Mouse (Mus musculus): ENCODE results near the gene Spire2. TPM values are rescaled to one million over a fixed set of nuclear protein-coding genes. Genes with fewer than 3 reads are reported as not detected.
A peak's percentile ranks its signal among the peaks of the same experiment; 100 is the strongest.

Gene Spire2
- total and polyA plus RNA-seq, 2 experiments from 2014 or later: 25.4 to 34.0 TPM

- Histone ChIP-seq H3K27me3 (ENCODE audit: insufficient read depth, low read length) (no peaks in the 10 kb centered on the region), H3K9me3 (ENCODE audit: low read length) (no peaks in the 10 kb centered on the region), H3K9ac (replicated peaks; ENCODE audit: low read length) (peak overlapping the region; percentile 79; the same call in 1 of the 2 replicates), H3K4me1 (ENCODE audit: insufficient read depth, low read length) (peaks cover 20% of the 10 kb centered on the region; the same call in 1 of the 2 replicates), H3K4me3 (ENCODE audit: low read length) (no peak overlapping the region; the same call in 1 of the 2 replicates), H3K36me3 (ENCODE audit: insufficient read depth, low read length) (no peaks in the 10 kb centered on the region), H3K4me2 (ENCODE audit: low read depth, low read length) (peak overlapping the region; percentile 85; the same call in 1 of the 2 replicates), H3K27ac (no peak overlapping the region)
- 69% methylated on average over 9 of the region's 9 CpGs for WGBS
- TF ChIP-seq CTCF (IDR thresholded peaks at IDR 0.05; ENCODE audit: low read depth): no peak
- ATAC-seq: no peak
- DNase-seq (ENCODE audit: low spot score): no peak
Measured at GRCm38 (mm10) chr8:123408586-123409544, 76.4 kb downstream of the Spire2 start.

- 14% methylated on average over 8 of the region's 8 CpGs for WGBS
- no peaks in the 10 kb centered on the region for H3K27me3 ChIP-seq (ENCODE audit: insufficient read depth, low read length)
- peaks cover 20% of the 10 kb centered on the region; the same call in 1 of the 2 replicates for H3K4me1 ChIP-seq (ENCODE audit: insufficient read depth, low read length)
- H3K9me3 ChIP-seq (ENCODE audit: low read length): no peaks in the 10 kb centered on the region
- ATAC-seq: 0 out of 2 replicates have a peak, but pooled peaks have one; percentile 4
- peak overlapping the region; percentile 79 for H3K9ac ChIP-seq (replicated peaks; ENCODE audit: low read length)
- H3K4me2 ChIP-seq (ENCODE audit: low read depth, low read length): peak overlapping the region; percentile 85
- peak overlapping the region; percentile 94 for H3K27ac ChIP-seq
- no peaks in the 10 kb centered on the region for H3K36me3 ChIP-seq (ENCODE audit: insufficient read depth, low read length)
- no peak for TF ChIP-seq CTCF (IDR thresholded peaks at IDR 0.05; ENCODE audit: low read depth)
- peak; percentile 74 for DNase-seq (ENCODE audit: low spot score)
- H3K4me3 ChIP-seq (ENCODE audit: low read length): peak overlapping the region; percentile 62
Measured at GRCm38 (mm10) chr8:123410049-123410587, 77.6 kb downstream of the Spire2 start.

GRCm38 (mm10) chr8:123410788-123411187, 78.3 kb downstream of the Spire2 start:
- no peak for TF ChIP-seq CTCF (IDR thresholded peaks at IDR 0.05; ENCODE audit: low read depth)
- Histone ChIP-seq H3K9ac (replicated peaks; ENCODE audit: low read length) (peak overlapping the region; percentile 79), H3K27ac (peak overlapping the region; percentile 94), H3K4me3 (ENCODE audit: low read length) (peak overlapping the region; percentile 62), H3K4me1 (ENCODE audit: insufficient read depth, low read length) (peaks cover 20% of the 10 kb centered on the region; the same call in 1 of the 2 replicates), H3K27me3 (ENCODE audit: insufficient read depth, low read length) (no peaks in the 10 kb centered on the region), H3K9me3 (ENCODE audit: low read length) (no peaks in the 10 kb centered on the region), H3K4me2 (ENCODE audit: low read depth, low read length) (peak overlapping the region; percentile 85), H3K36me3 (ENCODE audit: insufficient read depth, low read length) (no peaks in the 10 kb centered on the region)
- ATAC-seq: peak; percentile 0; the same call in 1 of the 2 replicates
- DNase-seq (ENCODE audit: low spot score): no peak
- WGBS: 4% methylated on average over 11 of the region's 11 CpGs

GRCm38 (mm10) chr8:123411246-123411645, 78.7 kb downstream of the Spire2 start, which contains the start of gene Tubb3:
Gene Tubb3, plus strand, starts transcription at chr8:123411424.
- no peaks in the 10 kb centered on the region for H3K27me3 ChIP-seq (ENCODE audit: insufficient read depth, low read length)
- peak within 1 kb of the TSS; percentile 62 for H3K4me3 ChIP-seq (ENCODE audit: low read length)
- DNase-seq (ENCODE audit: low spot score) (peak; percentile 97), ATAC-seq (peak; percentile 89)
- peak within 1 kb of the TSS; percentile 94 for H3K27ac ChIP-seq
- H3K36me3 ChIP-seq (ENCODE audit: insufficient read depth, low read length): no peaks in the 10 kb centered on the region
- WGBS: under 1% methylated on average over 29 of the region's 29 CpGs
- peak within 1 kb of the TSS; percentile 85 for H3K4me2 ChIP-seq (ENCODE audit: low read depth, low read length)
- peaks cover 20% of the 10 kb centered on the region; the same call in 1 of the 2 replicates for H3K4me1 ChIP-seq (ENCODE audit: insufficient read depth, low read length)
- TF ChIP-seq CTCF (IDR thresholded peaks at IDR 0.05; ENCODE audit: low read depth): no peak
- H3K9ac ChIP-seq (replicated peaks; ENCODE audit: low read length): peak within 1 kb of the TSS; percentile 79
- no peaks in the 10 kb centered on the region for H3K9me3 ChIP-seq (ENCODE audit: low read length)

GRCm38 (mm10) chr8:123411781-123412327, 79.3 kb downstream of the Spire2 start:
- H3K9me3 ChIP-seq (ENCODE audit: low read length): no peaks in the 10 kb centered on the region
- TF ChIP-seq CTCF (IDR thresholded peaks at IDR 0.05; ENCODE audit: low read depth): no peak
- 2% methylated on average over 16 of the region's 16 CpGs for WGBS
- no peaks in the 10 kb centered on the region for H3K27me3 ChIP-seq (ENCODE audit: insufficient read depth, low read length)
- DNase-seq (ENCODE audit: low spot score) (peak; percentile 52), ATAC-seq (peak; percentile 22)
- peaks cover 21% of the 10 kb centered on the region; the same call in 1 of the 2 replicates for H3K4me1 ChIP-seq (ENCODE audit: insufficient read depth, low read length)
- H3K36me3 ChIP-seq (ENCODE audit: insufficient read depth, low read length): no peaks in the 10 kb centered on the region
- peak overlapping the region; percentile 79 for H3K9ac ChIP-seq (replicated peaks; ENCODE audit: low read length)
- H3K4me3 ChIP-seq (ENCODE audit: low read length): peak overlapping the region; percentile 62
- peak overlapping the region; percentile 94 for H3K27ac ChIP-seq
- H3K4me2 ChIP-seq (ENCODE audit: low read depth, low read length): peak overlapping the region; percentile 85

- Histone ChIP-seq H3K9me3 (ENCODE audit: low read length) (no peaks in the 10 kb centered on the region), H3K4me2 (ENCODE audit: low read depth, low read length) (peak overlapping the region; percentile 85), H3K4me1 (ENCODE audit: insufficient read depth, low read length) (peaks cover 21% of the 10 kb centered on the region; the same call in 1 of the 2 replicates), H3K36me3 (ENCODE audit: insufficient read depth, low read length) (no peaks in the 10 kb centered on the region), H3K4me3 (ENCODE audit: low read length) (peak overlapping the region; percentile 62), H3K9ac (replicated peaks; ENCODE audit: low read length) (peak overlapping the region; percentile 79), H3K27ac (peak overlapping the region; percentile 94), H3K27me3 (ENCODE audit: insufficient read depth, low read length) (no peaks in the 10 kb centered on the region)
- peak; percentile 85 for DNase-seq (ENCODE audit: low spot score)
- ATAC-seq: 0 out of 2 replicates have a peak, but pooled peaks have one; percentile 8
- under 1% methylated on average over 12 of the region's 12 CpGs for WGBS
- TF ChIP-seq CTCF (IDR thresholded peaks at IDR 0.05; ENCODE audit: low read depth): no peak
Measured at GRCm38 (mm10) chr8:123412560-123413170, 80.2 kb downstream of the Spire2 start.
